Mouse (Mus musculus): ENCODE data around the gene Fosb. TPM values are rescaled to one million over a fixed set of nuclear protein-coding genes. Genes with fewer than 3 reads are reported as not detected.
A peak's percentile ranks its signal among the peaks of the same experiment; 100 is the strongest.

The Fosb gene
- polyA plus RNA-seq, 1 experiment from 2014 or later: not detected

DNA sequence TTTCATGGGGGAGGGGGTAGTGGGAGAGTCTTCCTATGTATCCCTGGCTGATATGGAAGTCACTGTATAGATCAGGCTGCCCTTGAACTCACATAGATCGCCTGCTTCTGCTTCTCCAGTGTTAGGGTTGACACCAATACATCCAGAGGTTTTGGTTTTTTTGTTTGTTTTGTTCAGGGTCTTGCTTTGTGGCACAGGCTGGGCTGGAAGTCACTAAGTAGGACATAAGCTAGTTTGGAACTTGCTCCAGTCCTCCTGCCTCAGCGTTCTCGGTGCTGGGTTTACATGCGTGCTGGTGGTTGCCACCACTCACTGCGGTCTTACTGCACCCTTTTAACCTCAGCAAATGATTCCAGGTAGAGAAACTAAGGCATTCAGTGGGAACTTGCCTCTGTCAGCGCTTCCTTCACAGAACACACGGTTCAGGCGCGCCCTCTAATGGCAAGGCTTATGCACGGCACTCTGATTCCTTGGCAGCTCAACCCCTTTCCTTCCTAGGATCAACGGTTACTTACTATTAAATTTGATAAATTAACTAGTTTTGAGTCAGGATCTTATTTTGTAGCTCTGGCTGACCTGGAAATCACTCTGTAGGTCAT lies 33.5 kb upstream of the Fosb start:
- H3K27me3 ChIP-seq: peaks cover 14% of the 10 kb centered on the region
- peaks cover 32% of the 10 kb centered on the region for H3K4me1 ChIP-seq (replicated peaks)
- H3K27ac ChIP-seq: no peak overlapping the region
- no peak for ATAC-seq
- H3K4me3 ChIP-seq (replicated peaks): 0 out of 2 replicates have a peak overlapping the region, but pooled peaks have one; percentile 6
- peak overlapping the region; percentile 15; the same call in 1 of the 2 replicates for H3K4me2 ChIP-seq (replicated peaks)
- WGBS: 1% methylated on average over 11 of the region's 11 CpGs
- no peaks in the 10 kb centered on the region for H3K9me3 ChIP-seq
- peaks cover 4% of the 10 kb centered on the region for H3K36me3 ChIP-seq
- no peak overlapping the region for H3K9ac ChIP-seq (replicated peaks)

DNA sequence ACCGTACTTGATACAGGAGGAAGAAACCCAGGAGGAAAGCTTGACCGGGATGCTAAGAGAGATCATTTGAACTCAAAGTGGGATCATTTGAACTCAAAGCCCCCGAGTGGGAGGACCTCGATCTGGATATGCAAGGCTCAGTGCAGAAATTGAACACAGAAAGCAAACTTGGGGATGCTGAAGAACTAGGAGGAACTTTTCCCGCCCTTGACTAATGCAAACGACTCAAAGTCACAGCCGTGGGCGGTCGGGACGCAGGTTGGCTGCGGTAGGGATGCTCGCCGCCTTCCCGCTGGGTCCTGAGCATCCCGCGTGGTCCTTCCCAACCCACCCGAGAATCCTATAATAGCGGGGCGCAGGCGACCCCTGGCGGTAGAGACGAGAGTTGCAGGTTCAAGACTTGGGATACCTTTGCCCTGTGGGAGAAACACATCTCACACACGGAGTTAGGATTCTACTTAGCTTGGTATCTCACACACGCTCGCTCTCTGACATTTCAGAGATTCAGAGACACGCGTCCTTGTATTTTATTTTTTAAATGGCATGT lies 32.7 kb upstream of the Fosb start:
- WGBS: under 1% methylated on average over 27 of the region's 27 CpGs
- Histone ChIP-seq H3K27me3 (peaks cover 14% of the 10 kb centered on the region), H3K4me1 (replicated peaks) (peaks cover 32% of the 10 kb centered on the region), H3K9me3 (no peaks in the 10 kb centered on the region), H3K4me2 (replicated peaks) (peak overlapping the region; percentile 87), H3K27ac (no peak overlapping the region), H3K9ac (replicated peaks) (peak overlapping the region; percentile 68), H3K4me3 (replicated peaks) (peak overlapping the region; percentile 45), H3K36me3 (no peaks in the 10 kb centered on the region)
- no peak for ATAC-seq

DNA sequence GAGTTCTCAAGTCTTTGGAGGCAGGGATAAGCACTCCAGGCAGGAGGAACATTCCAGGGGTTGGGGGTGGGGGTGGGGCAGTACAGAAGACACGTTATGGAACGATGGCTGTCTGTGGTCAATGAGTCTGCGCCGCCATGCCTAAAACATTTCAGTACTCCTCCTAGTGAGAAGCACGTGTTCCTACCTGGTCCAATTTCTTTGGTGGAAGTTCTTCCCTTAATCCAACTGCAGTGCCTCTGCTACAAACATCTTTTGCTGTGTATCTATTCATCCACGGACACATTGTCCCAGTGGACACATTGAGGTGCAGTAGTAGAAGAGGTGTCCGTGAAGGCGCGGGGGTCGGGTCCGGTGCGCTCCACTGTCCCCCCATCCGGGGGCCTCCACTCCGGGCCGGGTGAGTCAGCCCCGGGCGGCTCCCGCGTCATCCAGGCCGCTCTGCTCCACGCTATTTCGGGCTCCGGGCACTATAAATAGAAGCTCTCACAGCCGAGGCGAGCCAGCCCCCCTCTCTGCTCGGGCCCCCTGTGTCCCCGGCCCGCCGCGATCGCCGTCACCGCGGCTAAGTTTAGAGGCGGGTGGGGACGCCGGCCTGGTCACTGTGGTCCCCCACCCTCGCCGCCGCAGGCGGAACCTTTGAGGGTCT lies 32.0 kb upstream of the Fosb start:
- H3K27me3 ChIP-seq: peaks cover 14% of the 10 kb centered on the region
- peak overlapping the region; percentile 45 for H3K4me3 ChIP-seq (replicated peaks)
- H3K36me3 ChIP-seq: no peaks in the 10 kb centered on the region
- H3K27ac ChIP-seq: no peak overlapping the region
- no peak for ATAC-seq
- H3K4me2 ChIP-seq (replicated peaks): peak overlapping the region; percentile 87
- H3K4me1 ChIP-seq (replicated peaks): peaks cover 32% of the 10 kb centered on the region
- under 1% methylated on average over 41 of the region's 41 CpGs for WGBS
- H3K9ac ChIP-seq (replicated peaks): peak overlapping the region; percentile 68
- H3K9me3 ChIP-seq: no peaks in the 10 kb centered on the region

DNA sequence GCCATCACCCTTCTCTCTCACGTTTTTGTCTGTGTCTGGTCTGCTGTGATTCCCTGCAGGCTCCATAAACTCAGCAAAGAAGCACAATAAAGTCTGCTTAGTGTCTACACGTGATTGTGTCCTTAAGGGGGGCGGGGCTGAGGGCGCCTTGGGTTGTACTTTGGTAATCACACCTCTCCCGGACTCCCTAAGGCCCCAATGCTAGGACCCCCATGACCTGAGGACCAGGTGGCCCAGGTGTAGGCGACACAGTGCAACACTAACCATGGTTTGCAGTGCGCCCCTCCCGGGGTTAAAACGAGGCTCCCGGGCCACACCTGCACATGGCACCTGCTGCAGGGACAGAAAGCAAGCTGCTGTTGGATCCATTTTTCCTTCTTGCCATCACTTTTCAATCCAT lies 31.4 kb upstream of the Fosb start:
- H3K4me2 ChIP-seq (replicated peaks): peak overlapping the region; percentile 87
- peaks cover 14% of the 10 kb centered on the region for H3K27me3 ChIP-seq
- 25% methylated on average over 10 of the region's 10 CpGs for WGBS
- no peaks in the 10 kb centered on the region for H3K9me3 ChIP-seq
- peak overlapping the region; percentile 45 for H3K4me3 ChIP-seq (replicated peaks)
- H3K36me3 ChIP-seq: no peaks in the 10 kb centered on the region
- peaks cover 28% of the 10 kb centered on the region for H3K4me1 ChIP-seq (replicated peaks)
- H3K9ac ChIP-seq (replicated peaks): no peak overlapping the region
- ATAC-seq: no peak
- H3K27ac ChIP-seq: no peak overlapping the region

DNA sequence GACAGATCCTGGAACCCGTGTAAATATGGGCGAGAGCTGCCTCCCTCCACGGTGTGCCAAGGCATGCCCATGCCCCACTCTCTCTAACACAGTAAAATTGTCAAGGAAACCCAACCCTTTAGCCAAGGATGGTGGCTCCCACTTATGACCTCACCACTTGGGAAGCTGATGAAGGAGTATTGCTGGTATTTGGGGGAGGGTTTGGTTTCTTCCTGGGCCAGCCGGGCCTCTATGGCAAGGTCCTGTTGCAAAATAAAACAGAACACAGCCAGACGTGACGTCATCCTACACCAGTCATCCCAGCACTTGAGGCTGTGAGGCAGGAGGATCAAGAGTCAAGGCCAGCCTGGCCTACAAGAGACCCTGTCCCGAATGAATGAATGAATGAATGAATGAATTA lies 28.7 kb upstream of the Fosb start:
- Histone ChIP-seq H3K4me2 (replicated peaks) (no peak overlapping the region), H3K27ac (no peak overlapping the region), H3K27me3 (peaks cover 14% of the 10 kb centered on the region), H3K4me3 (replicated peaks) (no peak overlapping the region), H3K9me3 (no peaks in the 10 kb centered on the region), H3K4me1 (replicated peaks) (peaks cover 16% of the 10 kb centered on the region), H3K9ac (replicated peaks) (no peak overlapping the region), H3K36me3 (no peaks in the 10 kb centered on the region)
- WGBS: 82% methylated on average over 7 of the region's 7 CpGs
- ATAC-seq: no peak

DNA sequence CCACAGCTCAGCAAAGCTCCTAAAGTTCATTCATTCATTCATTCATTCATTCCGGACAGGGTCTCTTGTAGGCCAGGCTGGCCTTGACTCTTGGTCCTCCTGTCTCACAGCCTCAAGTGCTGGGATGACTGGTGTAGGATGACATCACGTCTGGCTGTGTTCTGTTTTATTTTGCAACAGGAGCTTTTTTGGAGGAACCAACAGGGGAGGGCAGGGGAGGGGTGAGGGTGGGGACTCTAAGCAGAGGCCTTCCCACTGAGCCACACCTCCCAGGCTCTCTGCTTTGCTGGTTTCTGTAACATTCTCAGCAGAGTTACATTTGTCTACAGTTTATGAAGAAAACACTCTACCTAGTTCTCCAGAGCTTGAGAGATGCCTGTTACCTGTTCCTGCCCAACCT lies 28.2 kb upstream of the Fosb start:
- Histone ChIP-seq H3K27me3 (peaks cover 14% of the 10 kb centered on the region), H3K4me2 (replicated peaks) (no peak overlapping the region), H3K9me3 (no peaks in the 10 kb centered on the region), H3K36me3 (no peaks in the 10 kb centered on the region), H3K4me1 (replicated peaks) (peaks cover 19% of the 10 kb centered on the region), H3K4me3 (replicated peaks) (no peak overlapping the region), H3K27ac (no peak overlapping the region), H3K9ac (replicated peaks) (no peak overlapping the region)
- 53% methylated on average over 2 of the region's 2 CpGs for WGBS
- ATAC-seq: no peak

DNA sequence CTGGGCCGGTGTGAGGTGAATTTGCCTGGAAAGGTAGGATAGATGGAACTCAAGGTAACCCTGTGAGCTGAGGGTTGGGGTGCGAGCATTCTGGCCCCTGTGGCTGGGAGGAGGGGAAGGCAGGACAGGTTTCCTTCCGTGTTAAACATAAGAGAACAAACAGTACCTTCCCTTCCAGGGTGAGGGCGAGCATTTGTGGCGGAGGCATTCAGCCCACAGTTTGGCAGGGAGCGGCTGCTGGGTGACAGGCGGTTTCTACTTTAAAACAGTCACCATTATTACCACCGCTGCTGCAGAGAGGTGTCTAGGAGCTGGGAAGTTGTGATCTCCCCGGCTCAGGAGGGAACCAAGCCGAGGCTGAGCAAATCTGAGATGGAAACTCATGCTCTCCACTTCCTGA lies 27.3 kb upstream of the Fosb start:
- Histone ChIP-seq H3K4me3 (replicated peaks) (no peak overlapping the region), H3K9ac (replicated peaks) (no peak overlapping the region; the same call in 1 of the 2 replicates), H3K27ac (no peak overlapping the region), H3K4me1 (replicated peaks) (peaks cover 20% of the 10 kb centered on the region), H3K27me3 (peaks cover 13% of the 10 kb centered on the region), H3K9me3 (no peaks in the 10 kb centered on the region), H3K36me3 (no peaks in the 10 kb centered on the region), H3K4me2 (replicated peaks) (no peak overlapping the region)
- WGBS: 69% methylated on average over 10 of the region's 10 CpGs
- no peak for ATAC-seq

- ATAC-seq: no peak
These were observed 25.7 kb upstream of the Fosb start for GRCm38 (mm10) chr7:19335583-19335982.

DNA sequence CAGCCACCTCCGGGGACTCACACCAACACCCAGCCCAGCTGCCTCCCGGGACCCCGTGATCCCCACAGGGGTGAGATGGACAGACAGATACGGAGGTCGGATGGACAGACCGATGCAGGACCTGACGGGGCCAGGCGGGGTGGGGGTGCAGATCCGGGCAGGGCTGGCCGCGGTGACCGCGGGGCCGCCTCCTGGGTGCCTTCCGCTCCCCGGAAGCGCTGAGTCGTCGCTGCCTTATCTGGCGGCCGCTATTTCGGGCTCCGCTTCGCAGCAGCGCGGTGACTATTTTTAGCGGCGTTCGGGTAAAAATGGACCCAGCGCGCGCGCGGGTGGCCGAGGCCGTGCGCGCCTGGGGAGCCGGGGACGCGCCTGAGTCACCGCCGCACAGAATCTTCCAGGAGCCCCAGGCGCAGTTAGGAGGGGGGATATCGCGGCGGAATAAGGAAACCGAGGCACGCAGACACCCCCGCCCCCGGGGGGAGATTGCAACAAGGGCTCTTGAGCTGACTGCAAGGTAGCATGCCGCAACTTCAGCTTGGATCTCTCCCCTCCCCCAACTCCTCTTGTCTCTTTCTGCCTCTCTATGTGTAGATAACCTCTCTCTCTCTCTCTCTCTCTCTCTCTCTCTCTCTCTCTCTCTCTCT lies 23.0 kb upstream of the Fosb start:
- no peaks in the 10 kb centered on the region for H3K9me3 ChIP-seq
- peaks cover 2% of the 10 kb centered on the region; the same call in 1 of the 2 replicates for H3K27me3 ChIP-seq
- peak overlapping the region; percentile 75 for H3K4me2 ChIP-seq (replicated peaks)
- peak overlapping the region; percentile 67 for H3K4me3 ChIP-seq (replicated peaks)
- H3K27ac ChIP-seq: peak overlapping the region; percentile 82
- peak; percentile 65 for ATAC-seq
- H3K9ac ChIP-seq (replicated peaks): peak overlapping the region; percentile 89
- no peaks in the 10 kb centered on the region for H3K36me3 ChIP-seq
- under 1% methylated on average over 52 of the region's 52 CpGs for WGBS
- peaks cover 11% of the 10 kb centered on the region for H3K4me1 ChIP-seq (replicated peaks)

More at GRCm38 (mm10) chr7:19335583-19335982, 25.7 kb upstream of the Fosb start:
- H3K27ac ChIP-seq: no peak overlapping the region
- no peak overlapping the region for H3K4me2 ChIP-seq (replicated peaks)
- H3K27me3 ChIP-seq: peaks cover 2% of the 10 kb centered on the region; the same call in 1 of the 2 replicates
- no peak overlapping the region for H3K9ac ChIP-seq (replicated peaks)
- H3K4me1 ChIP-seq (replicated peaks): peaks cover 10% of the 10 kb centered on the region
- H3K4me3 ChIP-seq (replicated peaks): no peak overlapping the region
- WGBS: 39% methylated on average over 3 of the region's 3 CpGs
- no peaks in the 10 kb centered on the region for H3K9me3 ChIP-seq
- H3K36me3 ChIP-seq: no peaks in the 10 kb centered on the region

DNA sequence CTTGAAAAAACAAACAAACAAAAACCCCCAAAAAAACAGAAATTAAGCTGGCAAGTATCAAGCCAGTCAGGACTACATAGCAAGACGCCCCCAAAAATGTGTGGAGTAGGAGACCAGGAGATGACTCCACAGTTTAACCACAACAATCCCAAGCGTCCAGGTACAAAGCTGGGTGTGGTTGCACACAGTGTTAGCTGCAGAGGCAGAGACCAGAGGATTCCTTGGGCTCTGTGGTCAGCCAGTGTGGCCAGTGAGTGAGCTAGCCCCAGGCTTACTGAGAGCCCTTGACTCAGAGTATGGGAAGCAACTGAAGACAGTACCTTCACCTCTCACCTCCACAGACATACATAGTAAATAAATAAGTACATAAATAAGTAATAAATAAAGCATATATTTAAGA lies 22.1 kb upstream of the Fosb start:
- 67% methylated on average over 2 of the region's 2 CpGs for WGBS
- Histone ChIP-seq H3K9ac (replicated peaks) (no peak overlapping the region), H3K4me3 (replicated peaks) (peak overlapping the region; percentile 67; the same call in 1 of the 2 replicates), H3K27me3 (peaks cover 2% of the 10 kb centered on the region; the same call in 1 of the 2 replicates), H3K9me3 (no peaks in the 10 kb centered on the region), H3K36me3 (no peaks in the 10 kb centered on the region), H3K4me1 (replicated peaks) (peaks cover 21% of the 10 kb centered on the region), H3K4me2 (replicated peaks) (no peak overlapping the region), H3K27ac (no peak overlapping the region)
- no peak for ATAC-seq

DNA sequence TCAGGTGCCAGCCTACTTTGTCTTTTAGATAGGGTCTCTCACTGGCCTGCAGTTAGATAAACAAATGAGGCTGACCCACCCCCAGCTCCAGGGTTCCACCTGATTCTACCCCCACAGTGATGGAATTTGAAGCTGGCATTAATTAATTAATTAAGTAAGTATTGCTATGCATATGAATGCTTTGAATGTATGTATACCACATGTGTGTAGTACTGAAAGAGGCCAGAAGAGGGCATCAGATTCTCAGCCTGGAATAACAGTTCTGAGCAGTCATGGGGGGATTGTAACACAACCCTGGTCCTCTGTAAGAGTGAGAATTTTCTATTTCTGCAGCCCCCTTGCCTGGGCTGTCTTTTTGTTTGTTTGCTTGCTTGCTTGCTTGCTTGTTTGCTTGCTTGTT lies 18.6 kb upstream of the Fosb start:
- ATAC-seq: no peak
- Histone ChIP-seq H3K4me1 (replicated peaks) (peaks cover 28% of the 10 kb centered on the region), H3K27me3 (peaks cover 2% of the 10 kb centered on the region; the same call in 1 of the 2 replicates), H3K4me3 (replicated peaks) (no peak overlapping the region), H3K9ac (replicated peaks) (no peak overlapping the region), H3K9me3 (no peaks in the 10 kb centered on the region), H3K36me3 (no peaks in the 10 kb centered on the region), H3K4me2 (replicated peaks) (no peak overlapping the region), H3K27ac (no peak overlapping the region)

- Histone ChIP-seq H3K27ac (no peak overlapping the region), H3K27me3 (peaks cover 4% of the 10 kb centered on the region), H3K4me2 (replicated peaks) (peak overlapping the region; percentile 68; the same call in 1 of the 2 replicates), H3K9me3 (no peaks in the 10 kb centered on the region), H3K36me3 (no peaks in the 10 kb centered on the region), H3K4me1 (replicated peaks) (peaks cover 27% of the 10 kb centered on the region), H3K9ac (replicated peaks) (no peak overlapping the region), H3K4me3 (replicated peaks) (no peak overlapping the region)
- ATAC-seq: no peak
- WGBS: 85% methylated on average over 5 of the region's 5 CpGs
These were observed 17.9 kb upstream of the Fosb start for GRCm38 (mm10) chr7:19327782-19328181.

Measured in midbrain, embryonic 13.5 days (tissue).